ENCODE assay signal across 8 mouse cellular contexts in genomic region chr13:9763100-9763827, GRCm38 (mm10). TPM values are rescaled to one million over a fixed set of nuclear protein-coding genes. Genes with fewer than 3 reads are reported as not detected.
A peak's percentile ranks its signal among the peaks of the same experiment; 100 is the strongest.
DNase-seq lines count a peak whose midpoint lies in the region; ATAC-seq and TF ChIP-seq lines count a peak whose summit lies in the region.

No protein-coding gene starts in this region.

- DNase-seq in layer of hippocampus, adult 2 months (ENCODE audit: low spot score in 2 of 2), result peak in 1 of 2 experiments; percentile 27
- no peak for DNase-seq in layer of hippocampus, postnatal 14 days (ENCODE audit: low spot score in 2 of 2)
- DNase-seq in G1E (ENCODE audit: low spot score), result no peak
- peak; percentile 74 for DNase-seq in testis, postnatal 14 days (ENCODE audit: low spot score)
- no peak for DNase-seq in cerebellum, postnatal 10 days

- H3K9me3 ChIP-seq in G1E (replicated peaks), result no peaks in the 10 kb centered on the region
- no peaks in the 10 kb centered on the region for H3K9me3 ChIP-seq in embryonic facial prominence, embryonic 13.5 days

- WGBS in embryonic facial prominence, embryonic 13.5 days, result 3% methylated on average over 21 of the region's 21 CpGs

- H3K36me3 ChIP-seq in G1E (replicated peaks), result no peaks in the 10 kb centered on the region
- H3K36me3 ChIP-seq in embryonic facial prominence, embryonic 13.5 days, result no peaks in the 10 kb centered on the region

- H3K4me1 ChIP-seq in G1E (ENCODE audit: insufficient read depth, low read depth, low read length), result peaks cover 49% of the 10 kb centered on the region
- H3K4me1 ChIP-seq in embryonic facial prominence, embryonic 13.5 days, result peaks cover 55% of the 10 kb centered on the region

- peak overlapping the region; percentile 99 for H3K9ac ChIP-seq in embryonic facial prominence, embryonic 13.5 days

- peak overlapping the region; percentile 73 for H3K4me2 ChIP-seq in embryonic facial prominence, embryonic 13.5 days

- peak overlapping the region; percentile 95 for H3K4me3 ChIP-seq in layer of hippocampus, adult 2 months
- peak overlapping the region; percentile 91 for H3K4me3 ChIP-seq in G1E (ENCODE audit: low read depth, low read length)
- peak overlapping the region; percentile 98 for H3K4me3 ChIP-seq in embryonic facial prominence, embryonic 13.5 days

- no peak for TF ChIP-seq CTCF in layer of hippocampus, adult 2 months (conservative IDR thresholded peaks at IDR 0.05)
- TF ChIP-seq CTCF in G1E (IDR thresholded peaks at IDR 0.05; ENCODE audit: low read depth, low read length), result no peak

- peaks cover 4% of the 10 kb centered on the region for H3K27me3 ChIP-seq in G1E (ENCODE audit: insufficient read depth, low read length)
- H3K27me3 ChIP-seq in embryonic facial prominence, embryonic 13.5 days, result no peaks in the 10 kb centered on the region

- ATAC-seq in G1E (ENCODE audit: extremely low read depth, insufficient number of reproducible peaks, low FRiP score, poor library complexity, severe bottlenecking), result no peak; the same call in 1 of the 2 replicates
- no peak for ATAC-seq in embryonic facial prominence, embryonic 13.5 days (ENCODE audit: insufficient number of reproducible peaks, insufficient read depth, low FRiP score, low TSS enrichment, low read depth)
- ATAC-seq in inflammation-experienced regulatory T-cells, adult 6 months, result peak; percentile 36
- peak; percentile 28 for ATAC-seq in megakaryocyte, adult 5-6 weeks (ENCODE audit: poor library complexity, severe bottlenecking)

- H3K27ac ChIP-seq in layer of hippocampus, adult 2 months, result peak overlapping the region; percentile 96
- peak overlapping the region; percentile 100 for H3K27ac ChIP-seq in embryonic facial prominence, embryonic 13.5 days

RNA-seq across cellular contexts. Expression of gene Zmynd11, which starts 1.9 kb away (rescaled TPM):
- 100 to 1,000 TPM; 286 to 287 TPM for total RNA-seq in layer of hippocampus, adult 2 months (2021)
- 100 to 1,000 TPM; 237 to 247 TPM for total RNA-seq in layer of hippocampus, postnatal 14 days (2021)
- total RNA-seq in G1E (2014; fragmentation: Nextera tagmentation) (90.0 and 93.1 TPM in 2 replicates), G1E (2017) (71.2 and 76.9 TPM in 2 replicates)
- polyA plus RNA-seq in G1E (2012), result 22.8 and 23.8 TPM in 2 replicates
- 119 and 140 TPM in 2 replicates for polyA plus RNA-seq in embryonic facial prominence, embryonic 13.5 days (2015; fragmentation: Nextera tagmentation; extraction: Ambion mirVana)
- 10 to 100 TPM; 38.7 to 60.8 (median 48.6) TPM for polyA plus RNA-seq in inflammation-experienced regulatory T-cells, adult 6 months (2017; shearing (Covaris generic))
- 33.3 and 36.1 TPM in 2 replicates for total RNA-seq in megakaryocyte, adult 5-6 weeks (2015)
- total RNA-seq in megakaryocyte, adult 5-6 weeks (2017), result 47.3 and 154 TPM in 2 replicates

Comparison
In these comparisons a context has a peak if more than half of its experiments do, and no peak if none do; other contexts are left out.
1. ATAC-seq: peak in inflammation-experienced regulatory T-cells, adult 6 months (single experiment) and megakaryocyte, adult 5-6 weeks (single experiment); none in G1E (single experiment) and embryonic facial prominence, embryonic 13.5 days (single experiment).
2. Peak in every context shown above with its lines, with median percentiles within 50 percentile points of each other: H3K4me3 ChIP-seq.